Mouse (Mus musculus): Measurements from ENCODE around the gene Olfr160.

Gene Olfr160

GRCm38 (mm10) chr9:37716150-37716549, at the start of gene Olfr160:
Gene Olfr160 (minus strand): TSS chr9:37716250.
- no peak for DNase-seq (ENCODE audit: low read depth, low spot score)

- no peak for DNase-seq (ENCODE audit: low read depth, low spot score)
These were observed 46.5 kb upstream of the Olfr160 start for GRCm38 (mm10) chr9:37762541-37762940.

GRCm38 (mm10) chr9:37761728-37762127, 45.7 kb upstream of the Olfr160 start:
- no peak for DNase-seq (ENCODE audit: low read depth, low spot score)

GRCm38 (mm10) chr9:37752006-37752405, 36.0 kb upstream of the Olfr160 start:
- no peak for DNase-seq (ENCODE audit: low read depth, low spot score)

GRCm38 (mm10) chr9:37751467-37751866, 35.4 kb upstream of the Olfr160 start:
- DNase-seq (ENCODE audit: low read depth, low spot score): no peak

- DNase-seq (ENCODE audit: low read depth, low spot score): no peak
These were observed 34.4 kb upstream of the Olfr160 start for GRCm38 (mm10) chr9:37750319-37751075.

- no peak for DNase-seq (ENCODE audit: low read depth, low spot score)
These were observed 28.8 kb upstream of the Olfr160 start, which contains the start of gene Olfr874 for GRCm38 (mm10) chr9:37744806-37745205. Gene Olfr874 (plus strand): TSS chr9:37745106.

- no peak for DNase-seq (ENCODE audit: low read depth, low spot score)
These were observed 18.3 kb upstream of the Olfr160 start for GRCm38 (mm10) chr9:37734310-37734709.

- peak; percentile 9 for DNase-seq (ENCODE audit: low read depth, low spot score)
These were observed 25.9 kb downstream of the Olfr160 start for GRCm38 (mm10) chr9:37689970-37690686.

GRCm38 (mm10) chr9:37687941-37688303, 28.1 kb downstream of the Olfr160 start:
- no peak for DNase-seq (ENCODE audit: low read depth, low spot score)

GRCm38 (mm10) chr9:37687288-37687940, 28.6 kb downstream of the Olfr160 start:
- DNase-seq (ENCODE audit: low read depth, low spot score): no peak

GRCm38 (mm10) chr9:37681123-37681522, 34.9 kb downstream of the Olfr160 start:
- no peak for DNase-seq (ENCODE audit: low read depth, low spot score)

GRCm38 (mm10) chr9:37675287-37675686, 40.8 kb downstream of the Olfr160 start:
- DNase-seq (ENCODE audit: low read depth, low spot score): no peak

- no peak for DNase-seq (ENCODE audit: low read depth, low spot score)
These were observed 45.8 kb downstream of the Olfr160 start for GRCm38 (mm10) chr9:37670261-37670660.

- no peak for DNase-seq (ENCODE audit: low read depth, low spot score)
These were observed 46.4 kb downstream of the Olfr160 start for GRCm38 (mm10) chr9:37669678-37670077.

- DNase-seq (ENCODE audit: low read depth, low spot score): no peak
These were observed 46.9 kb downstream of the Olfr160 start, which contains the start of gene Panx3 for GRCm38 (mm10) chr9:37669115-37669514. Gene Panx3 (minus strand): TSS chr9:37669235.

GRCm38 (mm10) chr9:37666045-37666444, 50.0 kb downstream of the Olfr160 start:
- DNase-seq (ENCODE audit: low read depth, low spot score): no peak

- no peak for DNase-seq (ENCODE audit: low read depth, low spot score)
These were observed 51.4 kb downstream of the Olfr160 start for GRCm38 (mm10) chr9:37664604-37665003.

GRCm38 (mm10) chr9:37663210-37663609, 52.8 kb downstream of the Olfr160 start:
- DNase-seq (ENCODE audit: low read depth, low spot score): no peak

- DNase-seq (ENCODE audit: low read depth, low spot score): no peak
These were observed 56.6 kb downstream of the Olfr160 start for GRCm38 (mm10) chr9:37659413-37659812.
